Mouse (Mus musculus) gastrocnemius, postnatal 4 days (tissue): Measurements from ENCODE around the gene Nars2. TPM values are rescaled to one million over a fixed set of nuclear protein-coding genes. Genes with fewer than 3 reads are reported as not detected.

Experiments
- DNase-seq, 2 experiments: peaks; one replicate each; pipeline ENCODE4 v3.0.0; 2021 to 2022; ENCODE audit warnings: low spot score in 2 of 2, mixed read lengths in 2 of 2
- total RNA-seq, 2 experiments: library from RNA; stranded (reverse); gene quantifications; 2 replicates each; pipeline ENCODE4 v1.2.3; 2021

Nars2 gene
- total RNA-seq, 2 experiments from 2014 or later, result 10.5 to 14.5 TPM

DNA sequence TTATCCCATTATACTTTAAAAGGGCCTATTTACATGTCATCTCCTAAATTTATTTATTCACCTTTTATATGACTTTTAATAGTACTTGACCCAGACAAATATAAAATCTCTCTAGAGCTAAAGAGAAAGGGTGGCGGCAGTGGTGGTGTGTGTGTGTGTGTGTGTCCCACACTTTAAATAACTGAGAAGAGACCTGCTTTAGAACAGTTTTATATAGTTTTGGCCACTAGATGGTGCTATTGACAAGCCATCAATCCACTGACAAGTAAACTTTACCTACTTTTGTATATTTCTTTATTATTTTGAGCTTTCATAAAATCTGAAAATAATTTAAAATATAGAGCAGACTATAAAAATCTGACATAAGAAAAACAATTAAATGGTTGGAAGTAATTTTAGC is 19.1 kb downstream of the Nars2 start:
- no peak for DNase-seq

DNA sequence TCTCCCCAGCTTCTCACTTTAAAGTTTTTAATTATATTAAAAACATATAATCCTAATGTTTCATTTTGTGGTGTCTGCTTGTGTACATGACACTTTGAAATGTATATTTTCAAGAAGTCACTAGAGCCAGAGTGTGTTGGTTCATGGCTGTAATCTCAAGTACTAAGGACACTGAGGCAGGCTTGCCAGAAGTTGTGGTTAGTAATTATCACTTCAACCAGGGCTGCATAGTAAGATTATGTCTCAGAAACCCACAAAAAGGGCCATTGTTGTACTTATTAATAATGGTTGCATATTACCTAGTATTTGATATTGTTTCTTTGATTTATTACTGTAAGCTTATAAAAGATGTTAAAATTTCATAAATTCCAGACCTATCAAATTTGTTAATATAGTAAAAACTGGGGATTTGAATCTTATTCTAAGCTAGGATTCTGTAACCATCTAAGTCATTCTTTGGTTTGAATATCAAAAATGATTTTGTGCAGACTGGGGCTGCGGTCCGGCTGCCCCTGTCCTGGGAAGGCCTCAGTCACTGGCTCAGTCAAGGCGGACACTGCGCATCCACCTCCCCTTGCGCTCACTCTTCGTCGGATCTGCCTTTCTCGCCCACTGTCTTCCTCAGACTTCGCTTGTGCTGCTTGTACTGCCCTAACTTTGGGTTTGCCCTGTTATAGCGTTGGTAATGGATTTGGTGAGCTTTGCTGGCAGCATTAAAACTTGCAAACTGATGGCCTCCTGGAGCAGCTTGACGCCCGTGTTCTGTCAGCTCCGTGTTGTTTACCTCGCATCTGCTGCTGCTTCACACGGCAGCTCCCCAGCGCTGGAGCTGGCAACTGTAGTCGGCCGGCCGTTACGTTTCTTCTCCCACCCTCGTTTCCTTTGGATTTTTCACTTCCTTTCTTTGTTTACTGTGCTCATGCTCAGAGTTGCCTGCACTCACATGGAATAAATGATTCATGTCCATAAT is 20.0 kb downstream of the Nars2 start:
- no peak for DNase-seq

DNA sequence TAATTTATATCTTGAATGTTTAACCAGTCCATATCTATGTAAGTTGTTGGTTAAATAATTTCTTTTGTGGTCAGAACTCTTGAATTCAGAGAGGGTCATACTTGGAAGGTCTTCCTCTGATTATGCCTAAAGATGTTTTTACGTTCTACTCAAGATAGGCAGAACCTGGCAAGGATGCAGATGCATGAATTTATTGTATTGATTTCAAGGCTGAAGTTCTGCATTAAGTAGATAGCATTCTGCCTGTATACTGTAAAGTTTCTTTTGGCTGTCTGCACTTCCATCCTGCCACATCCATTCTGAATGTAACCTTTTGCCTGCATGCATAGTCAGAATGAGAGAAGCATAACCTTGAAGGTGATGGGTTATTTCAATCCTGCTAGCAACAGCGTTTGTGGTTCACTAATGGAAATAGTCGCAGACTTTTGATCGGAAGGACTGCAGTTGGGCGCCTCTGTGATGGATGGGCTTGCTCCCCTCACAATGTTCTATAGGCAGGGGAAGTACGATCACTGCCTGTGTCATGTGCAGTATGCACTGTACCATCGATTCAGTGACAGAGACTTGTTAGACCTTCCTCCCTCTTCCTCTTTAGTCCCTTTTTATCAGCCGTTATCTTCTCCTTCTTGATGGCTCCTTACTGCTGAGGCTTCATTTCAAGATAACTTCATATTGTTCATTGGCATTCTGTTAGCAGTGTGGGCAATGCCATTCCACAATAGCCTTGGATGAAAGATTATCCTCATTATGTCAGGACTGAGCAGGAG is 21.0 kb downstream of the Nars2 start:
- no peak for DNase-seq

DNA sequence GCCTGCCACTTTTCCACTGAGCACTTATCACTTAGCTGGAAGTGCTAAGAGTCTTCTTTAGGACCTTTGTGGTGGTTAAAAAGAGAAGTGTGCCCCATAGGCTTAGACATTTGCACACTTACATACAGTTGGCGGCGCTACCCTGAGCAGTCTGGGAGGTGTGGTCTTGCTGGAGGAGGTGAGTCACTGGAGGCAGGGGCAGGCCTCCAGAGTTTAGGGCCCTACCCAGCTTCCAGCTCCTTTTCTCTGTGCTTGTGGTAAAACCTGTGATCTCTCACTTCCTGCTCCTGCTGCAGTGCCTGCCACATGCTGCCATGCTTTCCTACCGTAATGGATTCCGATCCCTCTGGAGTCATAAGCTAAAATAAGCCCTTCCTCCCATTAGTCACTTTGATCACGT is 24.6 kb downstream of the Nars2 start:
- DNase-seq, result no peak

DNA sequence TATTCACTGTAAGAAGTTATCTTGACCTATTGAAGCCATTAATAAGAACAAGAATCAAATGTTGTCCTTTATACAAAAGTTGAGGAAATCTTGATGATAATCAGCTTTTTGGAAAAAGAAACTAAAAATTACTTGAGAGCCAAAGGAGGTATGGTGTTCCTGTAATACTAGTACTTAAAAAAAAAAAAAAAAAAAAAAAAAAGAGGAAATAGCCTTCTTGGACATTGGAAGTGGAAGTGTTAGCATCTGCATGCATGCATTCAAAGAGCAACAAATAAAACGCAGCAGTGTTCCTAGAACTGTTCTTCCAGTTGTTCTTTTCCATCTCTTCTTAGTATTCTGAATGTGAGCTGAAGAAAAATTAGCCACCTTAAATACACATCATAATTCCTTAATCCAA is 25.9 kb downstream of the Nars2 start:
- DNase-seq, result no peak

DNA sequence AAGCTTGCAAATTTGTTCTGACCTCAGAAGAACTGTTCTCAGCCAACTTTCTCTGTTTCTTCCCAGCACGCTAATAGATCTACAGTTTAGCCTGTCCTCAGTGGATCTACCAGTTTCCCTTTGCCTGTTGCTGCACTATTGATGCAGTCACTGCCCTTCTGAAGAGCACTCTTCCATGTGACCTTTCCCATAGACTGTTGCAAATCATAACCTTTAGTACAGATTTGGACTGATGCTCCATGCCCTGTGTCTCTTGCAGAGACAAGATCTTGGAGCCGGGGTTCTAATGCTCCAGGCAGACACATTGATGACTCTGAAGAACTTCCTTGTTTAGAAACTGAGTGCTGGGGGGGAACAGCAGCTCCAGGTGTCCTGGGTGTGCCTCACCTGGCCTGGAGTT is 30.1 kb downstream of the Nars2 start:
- no peak for DNase-seq

DNA sequence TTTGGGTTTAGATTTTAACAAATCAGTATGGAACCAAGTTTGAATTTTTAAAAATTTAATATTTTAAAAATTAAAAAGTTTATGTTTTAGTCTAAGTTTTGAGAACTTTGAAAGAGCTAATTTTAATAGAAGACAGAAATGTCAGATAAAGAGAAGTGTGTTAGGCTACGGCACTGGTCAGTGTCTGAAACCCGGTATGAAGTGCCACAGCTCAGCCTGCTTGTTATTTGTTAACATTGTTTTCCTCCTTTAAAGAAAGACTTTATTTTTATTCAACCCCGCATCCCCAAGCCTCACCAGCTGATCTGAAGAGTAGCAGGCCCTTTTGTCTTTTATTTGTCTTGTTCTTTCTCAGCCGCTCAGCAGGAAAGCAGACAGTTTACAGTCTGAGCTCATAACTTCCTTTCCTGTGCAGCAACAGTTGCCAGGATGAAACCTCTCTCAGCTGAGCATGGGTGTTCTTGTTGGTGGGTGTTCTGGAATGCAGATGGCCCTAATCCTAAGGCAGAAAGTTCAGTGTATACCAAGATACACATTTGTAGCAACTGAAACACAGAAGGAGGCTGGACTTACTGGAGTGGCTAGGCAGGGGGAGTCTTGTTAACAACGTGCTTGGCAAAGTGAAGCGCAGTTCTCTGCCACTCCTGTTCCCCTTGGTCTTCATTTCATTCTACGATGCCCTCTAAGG is 32.5 kb downstream of the Nars2 start:
- DNase-seq, result no peak

DNA sequence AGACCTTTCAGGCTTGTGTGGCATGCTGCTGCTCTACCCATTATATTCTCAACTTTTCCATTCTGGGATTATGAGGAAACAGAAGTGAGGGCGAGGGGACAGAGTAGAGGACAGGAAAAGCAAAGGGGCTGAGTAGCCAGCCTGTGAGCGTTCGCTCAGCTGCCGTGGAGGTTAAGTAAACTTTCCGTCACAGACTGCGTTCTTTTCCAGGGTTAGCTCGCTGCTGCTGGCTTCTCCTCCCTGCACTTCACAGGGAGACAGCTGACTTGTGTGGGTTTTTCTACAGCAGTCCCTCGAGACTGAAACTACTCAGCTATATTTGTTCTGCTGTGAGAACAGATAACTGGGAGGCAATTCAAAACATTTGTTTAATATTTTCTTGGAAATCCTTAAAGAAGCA is 34.5 kb downstream of the Nars2 start:
- DNase-seq, result peak in 1 of 2 experiments; percentile 21

DNA sequence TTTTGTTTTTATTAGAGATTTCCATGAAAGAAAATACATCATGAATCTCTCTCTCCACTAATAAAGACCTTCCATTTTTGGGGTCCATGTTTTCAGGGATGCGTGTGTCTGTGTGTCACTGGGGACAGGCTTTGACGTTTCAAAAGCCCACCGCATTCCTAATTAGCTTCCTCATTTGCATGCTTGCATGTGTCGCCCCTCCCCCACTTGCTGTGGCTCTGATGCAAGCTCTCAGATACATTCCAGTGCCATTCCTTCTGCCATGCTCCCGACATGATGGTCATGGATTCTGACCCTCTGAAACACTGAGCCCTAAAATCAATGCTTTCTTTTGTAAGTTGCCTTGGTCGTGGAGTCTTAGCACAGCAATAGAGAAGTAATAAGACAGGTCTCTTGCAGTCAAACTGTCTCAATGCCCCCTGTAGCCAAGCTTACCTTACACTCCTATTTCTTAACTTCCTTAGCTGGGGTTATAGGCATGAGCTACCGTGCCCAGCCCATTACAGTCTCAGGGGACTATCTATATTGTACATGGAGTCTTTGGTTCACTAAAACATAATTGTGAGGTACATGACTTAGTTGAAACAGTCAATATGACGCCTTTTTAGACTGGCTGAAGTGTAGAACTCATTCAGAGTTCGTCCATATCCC is 35.6 kb downstream of the Nars2 start:
- DNase-seq, result no peak

DNA sequence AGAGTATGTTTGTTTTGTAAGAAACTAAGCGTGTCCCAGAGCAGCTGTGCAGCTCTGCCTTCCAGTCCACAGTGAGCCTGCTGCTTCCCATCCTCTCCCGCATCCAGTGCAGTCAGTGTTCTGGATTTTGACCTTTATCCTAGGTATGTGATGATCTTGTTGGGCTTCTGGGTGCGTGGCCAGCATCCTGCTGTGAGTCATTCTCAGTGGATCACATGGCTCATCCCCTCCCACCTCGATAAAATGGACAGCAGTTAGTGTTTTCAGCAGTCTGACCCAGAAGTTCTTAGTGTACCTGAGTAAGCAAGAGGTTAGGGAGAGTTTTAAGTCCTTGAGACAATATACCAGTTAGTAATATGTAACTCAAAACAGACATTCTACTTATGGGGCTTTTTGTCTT is 36.4 kb downstream of the Nars2 start:
- no peak for DNase-seq

DNA sequence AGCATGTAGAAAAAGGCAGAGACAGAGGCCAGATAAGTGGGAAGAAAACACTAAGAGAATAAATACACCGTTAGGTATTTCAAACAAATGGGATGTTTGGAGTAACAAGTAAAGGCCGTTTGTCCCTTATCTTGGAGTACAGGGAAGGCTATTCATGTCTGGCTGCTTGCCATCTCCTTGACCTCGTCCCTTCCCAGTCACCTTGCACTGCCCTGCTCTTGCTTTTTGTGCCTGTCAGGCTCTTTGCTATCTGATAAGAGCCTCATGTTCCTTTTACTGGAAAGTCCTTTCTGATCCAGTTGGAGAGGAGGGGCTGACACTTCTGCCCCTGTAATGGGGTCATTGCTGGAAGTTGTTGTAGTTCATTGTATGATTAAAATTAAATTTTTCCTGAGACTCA is 61.7 kb downstream of the Nars2 start:
- DNase-seq, result no peak

DNA sequence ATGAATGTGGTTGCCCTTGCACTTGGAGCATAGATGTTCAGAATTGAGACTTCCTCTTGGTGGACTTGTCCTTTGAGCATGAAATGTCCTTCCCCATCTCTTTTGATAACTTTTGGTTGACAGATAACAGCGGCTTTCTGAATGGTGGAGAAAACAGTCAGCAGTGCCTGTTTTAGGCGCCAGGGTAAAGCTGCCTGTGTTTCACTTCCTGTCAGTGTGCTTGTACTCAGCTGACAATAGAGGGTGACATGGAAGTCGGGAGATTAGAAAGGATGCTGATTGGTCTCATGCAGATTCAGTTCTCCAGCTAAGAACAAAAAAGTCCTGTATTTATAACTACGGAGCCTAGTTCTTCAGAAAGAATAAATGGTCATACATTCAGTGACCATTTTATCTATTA is 66.7 kb downstream of the Nars2 start:
- no peak for DNase-seq

DNA sequence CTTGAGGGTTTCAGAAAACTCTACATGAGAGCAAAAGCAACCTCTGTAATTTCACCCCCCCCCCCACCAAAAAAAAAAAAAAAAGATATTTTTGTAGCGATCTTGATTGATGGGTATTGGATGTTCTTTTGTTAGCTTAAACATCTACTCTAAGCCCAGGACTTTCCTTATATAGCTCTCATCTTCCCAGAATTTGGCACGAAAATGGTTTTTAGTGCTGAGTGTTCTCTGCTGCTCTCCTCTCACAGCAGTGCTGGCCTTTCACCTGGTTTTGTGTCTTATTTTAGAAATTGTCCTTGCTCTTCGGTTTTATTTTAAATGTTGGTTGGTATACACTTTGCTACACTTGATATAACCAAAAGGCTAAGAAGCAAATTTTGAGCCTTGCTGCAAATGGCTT is 67.1 kb downstream of the Nars2 start:
- DNase-seq, result no peak

DNA sequence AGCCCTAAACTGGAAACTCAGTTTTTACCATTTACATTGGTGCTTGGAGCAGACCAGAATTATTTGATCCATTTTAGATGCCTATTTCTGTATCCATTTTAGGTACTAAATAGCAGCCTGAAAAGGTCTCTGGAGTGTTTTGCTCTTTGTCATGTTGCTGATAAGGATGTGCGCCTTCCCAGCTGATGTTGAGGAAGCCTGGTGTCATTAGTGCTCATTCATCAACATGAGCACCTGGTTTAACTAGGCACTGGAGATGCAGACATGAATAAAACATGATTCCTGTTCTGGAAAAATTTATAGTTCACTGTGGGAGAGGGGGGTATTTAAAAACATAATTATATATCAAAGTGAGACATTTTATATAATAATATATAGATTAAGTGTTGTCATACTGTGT is 68.0 kb downstream of the Nars2 start:
- DNase-seq, result no peak

DNA sequence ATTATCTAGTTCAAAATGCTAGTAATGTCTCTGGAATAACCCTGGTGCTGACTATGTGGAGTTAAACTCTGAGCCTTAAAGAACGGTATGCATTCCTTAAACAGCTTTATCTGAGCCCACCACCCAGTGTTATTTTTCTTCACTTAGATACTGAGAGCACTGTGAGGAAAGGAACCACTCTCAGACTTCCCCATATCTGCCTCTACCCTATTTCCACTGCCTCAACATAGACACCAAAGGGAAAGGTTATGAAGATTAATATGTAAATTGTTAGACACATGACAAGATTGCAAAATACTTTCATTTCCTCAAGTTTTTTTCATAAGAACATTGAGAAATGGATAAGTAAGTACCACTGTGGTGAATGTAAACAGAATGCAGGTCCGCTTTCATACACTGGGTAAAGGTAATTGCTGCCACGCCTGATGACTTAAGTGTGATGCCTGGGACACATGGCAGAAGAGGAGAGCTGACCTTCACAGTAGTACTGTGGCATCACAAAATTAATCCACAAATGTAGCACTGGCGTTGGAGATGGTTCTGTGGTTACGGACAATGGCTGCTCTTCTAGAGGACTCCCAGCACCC is 75.6 kb downstream of the Nars2 start:
- DNase-seq, result no peak

DNA sequence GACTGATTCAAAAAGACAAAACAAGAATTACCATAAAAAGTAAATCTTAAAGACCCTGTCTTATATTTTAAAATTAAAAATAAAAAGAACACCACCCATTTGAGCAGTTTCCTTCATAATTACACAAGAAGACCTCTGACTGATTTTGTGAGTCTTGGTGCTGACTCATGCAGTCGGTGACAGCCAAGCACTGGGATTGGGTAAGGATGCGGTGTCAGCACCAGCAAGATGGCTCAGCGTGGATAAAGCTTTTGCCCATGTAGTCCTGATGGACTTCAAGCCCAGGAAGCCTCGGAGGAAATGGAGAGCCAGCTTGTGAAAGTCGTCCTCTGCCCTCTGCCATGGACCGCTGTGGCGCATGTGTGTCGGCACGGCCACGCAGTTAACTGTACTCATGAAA is 77.8 kb downstream of the Nars2 start:
- DNase-seq, result no peak

DNA sequence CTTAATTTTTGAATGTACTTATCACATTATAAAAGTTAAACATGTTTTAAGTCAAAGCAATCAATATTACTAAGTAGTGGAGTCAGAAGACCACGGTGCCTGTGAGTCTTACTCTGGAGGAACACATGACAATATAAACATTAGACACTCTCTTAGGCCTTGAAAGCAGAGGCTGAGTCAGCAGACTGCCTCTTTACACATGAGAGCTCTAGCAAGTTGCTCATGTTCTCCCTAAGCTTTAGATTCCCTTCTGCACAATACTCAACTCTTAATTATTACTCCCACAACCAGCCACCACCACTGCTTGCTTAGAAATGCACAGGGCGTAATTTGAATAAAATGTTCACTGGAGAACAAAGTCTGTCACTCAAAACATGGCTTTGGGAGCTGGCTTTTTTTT is 81.1 kb downstream of the Nars2 start:
- DNase-seq, result no peak

DNA sequence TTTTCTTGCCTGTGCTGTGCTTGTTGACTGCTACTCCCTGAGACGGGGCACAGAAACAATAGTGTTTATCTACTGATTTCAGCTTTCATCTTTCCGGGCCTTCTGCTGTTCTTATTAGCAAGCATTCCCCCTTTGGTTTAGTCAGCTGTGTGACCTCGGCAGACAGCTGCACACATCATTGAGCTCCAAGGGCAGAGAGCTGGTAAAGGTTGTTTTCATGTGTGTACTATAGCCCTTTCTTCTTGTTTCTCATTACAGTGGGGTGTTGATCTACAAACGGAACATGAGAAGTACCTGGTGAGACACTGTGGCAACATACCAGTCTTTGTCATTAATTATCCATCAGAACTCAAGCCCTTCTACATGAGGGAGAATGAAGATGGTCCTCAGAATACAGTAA is 88.3 kb downstream of the Nars2 start:
- no peak for DNase-seq

DNA sequence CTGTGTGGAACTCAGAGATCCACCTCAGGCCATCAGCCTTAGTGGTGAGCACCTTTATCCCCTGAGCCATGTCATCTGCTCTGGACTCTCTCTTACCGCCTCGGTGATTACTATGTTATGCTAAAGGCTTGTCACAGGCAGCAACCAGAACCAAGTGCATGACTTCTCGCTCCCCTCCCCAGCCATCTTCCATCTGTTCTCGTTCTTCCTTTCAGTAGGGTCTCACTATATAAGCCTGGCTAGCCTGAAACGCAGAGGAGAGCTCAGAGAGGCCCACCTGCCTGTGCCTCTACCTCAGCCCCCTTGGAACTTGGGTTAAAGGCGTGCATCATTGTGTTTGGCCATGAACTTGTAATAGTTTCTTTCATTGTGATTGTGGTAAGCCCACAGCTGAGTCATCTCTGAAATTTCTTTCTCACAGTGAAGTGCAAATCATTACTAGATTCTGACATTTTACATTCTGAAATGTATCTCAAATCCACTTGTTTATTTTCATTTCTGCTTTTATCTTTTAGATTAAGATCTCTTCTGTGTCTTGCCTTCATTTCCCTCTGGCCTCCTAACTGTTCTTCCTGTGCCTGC is 90.7 kb downstream of the Nars2 start:
- no peak for DNase-seq

DNA sequence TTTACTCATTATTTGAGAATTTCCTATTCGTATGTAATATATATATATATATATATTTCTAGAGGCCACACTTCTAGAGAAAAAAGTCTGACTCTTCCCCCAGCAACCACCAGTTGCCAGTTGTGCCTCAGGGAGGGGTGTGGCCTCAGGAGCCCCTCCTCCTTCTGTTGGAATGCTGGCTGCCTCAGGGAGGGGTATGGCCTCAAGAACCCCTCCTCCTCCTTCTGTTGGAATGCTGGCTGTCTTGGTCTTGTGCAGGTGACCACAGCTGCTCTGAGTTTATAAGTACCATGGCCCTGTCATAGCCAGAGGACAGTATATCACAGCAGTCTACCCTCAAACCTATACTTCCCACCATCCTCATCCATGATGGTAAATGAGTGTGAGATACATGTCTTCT is 91.7 kb downstream of the Nars2 start:
- no peak for DNase-seq

DNA sequence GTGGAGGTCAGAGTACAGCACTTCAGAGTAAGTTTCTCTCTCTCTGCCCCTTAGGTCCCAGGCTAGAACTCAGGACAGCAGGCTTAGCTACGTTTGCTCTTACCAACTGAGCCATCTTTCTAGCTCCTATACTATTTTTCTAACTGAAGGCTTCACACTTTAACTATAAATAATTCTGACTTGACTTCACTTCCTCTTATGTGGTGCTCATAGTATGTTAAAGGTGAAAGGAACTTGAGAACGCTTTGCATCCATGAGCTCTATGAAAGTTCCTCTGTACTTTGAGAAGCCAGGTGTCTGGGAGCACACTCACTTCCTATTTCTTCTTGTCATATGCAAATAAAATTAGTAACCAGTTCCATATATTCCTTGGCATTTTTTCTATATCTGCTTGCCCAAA is 109.7 kb downstream of the Nars2 start:
- no peak for DNase-seq
